Mouse (Mus musculus) embryonic stem cell, embryonic (primary cell): ENCODE results near the gene Nedd9.

Experiments
- CTCF ChIA-PET, 4 experiments: fragments of 300-600 bp in 2 of 4; fragments of 350-600 bp in 2 of 4; sonication (Branson Sonifier 250); formaldehyde crosslinking; loops; one replicate each; lab custom pipeline; 2022; ENCODE audit warnings: inconsistent platforms in 2 of 4; lab: Charles Lee
- POLR2A ChIA-PET, 4 experiments: fragments of 300-600 bp in 2 of 4; fragments of 350-600 bp in 2 of 4; sonication (Branson Sonifier 250); formaldehyde crosslinking; loops; one replicate each; lab custom pipeline; 2022; ENCODE audit warnings: antibody characterized with exemption in 4 of 4, inconsistent platforms in 1 of 4; lab: Charles Lee

Nedd9 gene

GRCm38 (mm10) chr13:41436731-41437130 lies 50.4 kb downstream of the Nedd9 start:
- POLR2A ChIA-PET, result no interaction called here
- CTCF ChIA-PET, result interaction anchor here in 1 of 4 experiments (0.6 kb wide), 1 partner anchor 1118 kb away, joined by 4 read pairs; no protein-coding TSS in a partner anchor

- CTCF ChIA-PET, result no interaction called here
- POLR2A ChIA-PET, result no interaction called here
These were observed 54.0 kb downstream of the Nedd9 start for GRCm38 (mm10) chr13:41433201-41433600.

- ChIA-PET POLR2A (no interaction called here), CTCF (no interaction called here)
These were observed 55.4 kb downstream of the Nedd9 start for GRCm38 (mm10) chr13:41431795-41432194.

- ChIA-PET CTCF (no interaction called here), POLR2A (no interaction called here)
These were observed 60.1 kb downstream of the Nedd9 start for GRCm38 (mm10) chr13:41427046-41427445.

GRCm38 (mm10) chr13:41423463-41424074 lies 63.6 kb downstream of the Nedd9 start:
- ChIA-PET POLR2A (no interaction called here), CTCF (no interaction called here)

- CTCF ChIA-PET, result no interaction called here
- POLR2A ChIA-PET, result no interaction called here
These were observed 64.6 kb downstream of the Nedd9 start for GRCm38 (mm10) chr13:41422581-41422980.

GRCm38 (mm10) chr13:41420376-41420775 lies 66.8 kb downstream of the Nedd9 start:
- POLR2A ChIA-PET, result no interaction called here
- CTCF ChIA-PET, result no interaction called here

- ChIA-PET CTCF (no interaction called here), POLR2A (no interaction called here)
These were observed 68.8 kb downstream of the Nedd9 start for GRCm38 (mm10) chr13:41418198-41418869.

GRCm38 (mm10) chr13:41416065-41417016 lies 70.8 kb downstream of the Nedd9 start:
- CTCF ChIA-PET, result no interaction called here
- POLR2A ChIA-PET, result no interaction called here

- POLR2A ChIA-PET, result no interaction called here
- CTCF ChIA-PET, result no interaction called here
These were observed 76.7 kb downstream of the Nedd9 start for GRCm38 (mm10) chr13:41410191-41411074.

- CTCF ChIA-PET, result no interaction called here
- POLR2A ChIA-PET, result no interaction called here
These were observed 77.9 kb downstream of the Nedd9 start for GRCm38 (mm10) chr13:41409291-41409690.

- ChIA-PET POLR2A (interaction anchor here in 1 of 4 experiments (1.2 kb wide), 1 partner anchor 12 kb away, joined by 3 read pairs; no protein-coding TSS in a partner anchor), CTCF (no interaction called here)
These were observed 78.7 kb downstream of the Nedd9 start for GRCm38 (mm10) chr13:41408374-41408952.

- ChIA-PET CTCF (no interaction called here), POLR2A (no interaction called here)
These were observed 82.2 kb downstream of the Nedd9 start for GRCm38 (mm10) chr13:41405009-41405408.

- ChIA-PET CTCF (no interaction called here), POLR2A (interaction anchor here in 1 of 4 experiments (0.7 kb wide), 1 partner anchor 210 kb away, joined by 6 read pairs; no protein-coding TSS in a partner anchor)
These were observed 83.3 kb downstream of the Nedd9 start for GRCm38 (mm10) chr13:41403838-41404237.

- POLR2A ChIA-PET, result no interaction called here
- CTCF ChIA-PET, result interaction anchor here in 2 of 4 experiments (0.6 kb wide), 2 partner anchors 99 to 494 kb away, joined by 3 to 8 read pairs; no protein-coding TSS in a partner anchor
These were observed 84.6 kb downstream of the Nedd9 start for GRCm38 (mm10) chr13:41402441-41403003.

GRCm38 (mm10) chr13:41401775-41402174 lies 85.4 kb downstream of the Nedd9 start:
- ChIA-PET POLR2A (interaction anchor here in 2 of 4 experiments (0.6 kb wide), 2 partner anchors 55 to 679 kb away, joined by 3 to 6 read pairs; no protein-coding TSS in a partner anchor), CTCF (interaction anchor here in 1 of 4 experiments (0.6 kb wide), 1 partner anchor 495 kb away, joined by 8 read pairs; no protein-coding TSS in a partner anchor)

- POLR2A ChIA-PET, result no interaction called here
- CTCF ChIA-PET, result no interaction called here
These were observed 86.9 kb downstream of the Nedd9 start for GRCm38 (mm10) chr13:41400289-41400688.

- POLR2A ChIA-PET, result no interaction called here
- CTCF ChIA-PET, result no interaction called here
These were observed 95.0 kb downstream of the Nedd9 start for GRCm38 (mm10) chr13:41392191-41392590.
